Mouse (Mus musculus) activated CD4-positive, CD25-positive, alpha-beta regulatory T cell, adult 9 weeks (primary cell): ENCODE measurements around the gene Cyp4a12b. TPM values are rescaled to one million over a fixed set of nuclear protein-coding genes. Genes with fewer than 3 reads are reported as not detected.

Source experiments
- polyA plus RNA-seq: library from polyadenylated mRNA; unstranded; fragments of 100-300 nt; shearing (Covaris generic); gene quantifications from one replicate; pipeline ENCODE4 v1.2.1, GENCODE M21; 2017

Cyp4a12b gene
- polyA plus RNA-seq, result not detected

GRCm38 (mm10) chr4:115411324-115411723 lies at the start of gene Cyp4a12b:
TSS of gene Cyp4a12b (plus strand) at chr4:115411624.

DNA sequence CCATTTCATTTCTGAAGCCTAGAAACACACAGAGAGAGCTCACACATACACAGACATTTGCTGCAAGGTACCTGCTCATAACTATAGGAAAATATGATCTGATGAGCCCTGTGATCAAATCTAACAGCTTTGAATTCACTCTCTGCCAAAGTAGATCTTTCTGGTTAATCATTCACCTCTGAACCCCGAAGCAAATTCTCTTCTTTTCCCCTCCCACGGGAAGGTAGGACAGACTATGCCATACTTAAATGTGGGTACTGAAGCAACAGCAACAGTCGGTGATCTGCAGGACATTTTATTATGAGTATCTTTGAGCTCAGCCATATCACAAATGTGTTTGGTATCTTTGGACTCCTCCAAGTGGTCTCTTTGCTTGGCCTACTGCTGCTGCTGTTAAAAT lies 40.9 kb downstream of the Cyp4a12b start, which contains the start of gene Cyp4a30b:
Gene Cyp4a30b (plus strand): TSS at position 301 of the 400 bp plus-strand sequence.

Other genes with a start within 250 kb of the Cyp4a12b start
- gene Cyp4a29, start 169.5 kb upstream of the Cyp4a12b start, polyA plus RNA-seq, result not detected
- gene Cyp4a12a, start 112.6 kb upstream of the Cyp4a12b start, polyA plus RNA-seq, result not detected
- not detected for gene Cyp4a30b, start 41.0 kb downstream of the Cyp4a12b start, polyA plus RNA-seq
- not detected for gene Cyp4a14, start 84.5 kb downstream of the Cyp4a12b start, polyA plus RNA-seq
- gene Cyp4a10, start 106.6 kb downstream of the Cyp4a12b start, polyA plus RNA-seq, result not detected
- gene Cyp4a31, start 152.0 kb downstream of the Cyp4a12b start, polyA plus RNA-seq, result not detected
- gene Cyp4a32, start 189.3 kb downstream of the Cyp4a12b start, polyA plus RNA-seq, result not detected
- gene Cyp4b1, start 236.1 kb downstream of the Cyp4a12b start, polyA plus RNA-seq, result not detected